Mouse (Mus musculus) midbrain, postnatal 0 days (tissue): ENCODE data around the gene Trip12. TPM values are rescaled to one million over a fixed set of nuclear protein-coding genes. Genes with fewer than 3 reads are reported as not detected.

ENCODE experiments used
- ATAC-seq: fragments of 200-750 bp; cut with Nextera tagmentation; 2 replicates; pipeline ENCODE4 v1.8.0; 2017; ENCODE audit warnings: moderate number of reproducible peaks, mild to moderate bottlenecking, moderate TSS enrichment, moderate library complexity; ENCODE audit not compliant: low FRiP score
- DNase-seq: peaks from one replicate; pipeline ENCODE4 v3.0.0-alpha.2; 2015; ENCODE audit warnings: low spot score
- H3K27ac ChIP-seq: fragments of 300-500 bp; sonication (generic); 2 replicates; pipeline ENCODE4 v1.5.1; 2014; ENCODE audit warnings: low read depth, mild to moderate bottlenecking, low read length, mixed read lengths
- H3K27me3 ChIP-seq: fragments of 300-500 bp; sonication (generic); 2 replicates; pipeline ENCODE4 v1.6.1; 2014; ENCODE audit warnings: low read length, control low read depth, mixed read lengths; ENCODE audit not compliant: insufficient read depth
- H3K36me3 ChIP-seq: fragments of 300-500 bp; sonication (generic); 2 replicates; pipeline ENCODE4 v1.6.1; 2014; ENCODE audit warnings: low read length, control low read depth, mixed read lengths; ENCODE audit not compliant: insufficient read depth
- H3K4me1 ChIP-seq: fragments of 300-500 bp; sonication (generic); 2 replicates; pipeline ENCODE4 v1.6.1; 2014; ENCODE audit warnings: mild to moderate bottlenecking, control low read depth, antibody characterized with exemption, low read length, mixed read lengths; ENCODE audit not compliant: insufficient read depth
- H3K4me2 ChIP-seq: fragments of 300-500 bp; sonication (generic); 2 replicates; pipeline ENCODE4 v1.6.1; 2014; ENCODE audit warnings: low read depth, mild to moderate bottlenecking, low read length, mixed read lengths; ENCODE audit not compliant: poor library complexity, severe bottlenecking
- H3K4me3 ChIP-seq: fragments of 300-500 bp; sonication (generic); 2 replicates; pipeline ENCODE4 v1.5.1; 2014; ENCODE audit warnings: low read depth, mild to moderate bottlenecking, low read length, moderate library complexity
- H3K9ac ChIP-seq: fragments of 300-500 bp; sonication (generic); replicated peaks from 2 replicates; pipeline ENCODE4 v1.6.1; 2014; ENCODE audit warnings: mild to moderate bottlenecking, low read length, moderate library complexity, mixed read lengths; ENCODE audit not compliant: poor library complexity, severe bottlenecking
- H3K9me3 ChIP-seq: fragments of 300-500 bp; sonication (generic); 2 replicates; pipeline ENCODE4 v1.6.1; 2016; ENCODE audit warnings: low read length, control low read depth
- CTCF ChIP-seq: IDR thresholded peaks from 2 replicates; pipeline ENCODE4 v1.5.1; 2016; ENCODE audit warnings: antibody characterized with exemption, mild to moderate bottlenecking
- WGBS: fragments of 180-500 bp; shearing (Covaris S2); extraction: QIAGEN DNeasy Blood & Tissue Kit; methylation state at CpG from one replicate; pipeline ENCODE4 v1.1.7; 2014; 5-methylcytosine and 5-hydroxymethylcytosine counted together
- polyA plus RNA-seq: library from polyadenylated mRNA; unstranded; fragments of >200 nt; fragmentation: Nextera tagmentation; extraction: Ambion mirVana; gene quantifications from 2 replicates; pipeline ENCODE4 v1.2.1, GENCODE M21; 2015
- total RNA-seq: library from RNA; depleted of rRNA; stranded (reverse); fragments of >200 nt; gene quantifications from 2 replicates; pipeline ENCODE4 v1.2.3, GENCODE M21; 2014

The Trip12 gene
- total and polyA plus RNA-seq, 2 experiments from 2014 or later, result 37.1 to 120 TPM

GRCm38 (mm10) chr1:84866231-84866630, 25.9 kb upstream of the Trip12 start:
- Histone ChIP-seq H3K4me1 (no peaks in the 10 kb centered on the region), H3K27ac (no peak overlapping the region), H3K4me3 (no peak overlapping the region), H3K36me3 (no peaks in the 10 kb centered on the region), H3K9ac (no peak overlapping the region), H3K27me3 (no peaks in the 10 kb centered on the region), H3K4me2 (no peak overlapping the region), H3K9me3 (no peaks in the 10 kb centered on the region)
- no peak for DNase-seq
- ATAC-seq, result no peak
- WGBS, result 91% methylated on average over 6 of the region's 6 CpGs
- TF ChIP-seq CTCF, result no peak

- TF ChIP-seq CTCF, result no peak
- Histone ChIP-seq H3K36me3 (no peaks in the 10 kb centered on the region), H3K27ac (no peak overlapping the region), H3K27me3 (no peaks in the 10 kb centered on the region), H3K9ac (no peak overlapping the region), H3K4me1 (no peaks in the 10 kb centered on the region), H3K9me3 (no peaks in the 10 kb centered on the region), H3K4me3 (no peak overlapping the region), H3K4me2 (no peak overlapping the region)
- DNase-seq (no peak), ATAC-seq (no peak)
- WGBS, result 81% methylated on average over 2 of the region's 2 CpGs
These were observed 24.3 kb upstream of the Trip12 start for GRCm38 (mm10) chr1:84864645-84865044.

GRCm38 (mm10) chr1:84861255-84861630, 20.9 kb upstream of the Trip12 start:
- 60% methylated on average over 1 of the region's 1 CpGs for WGBS

GRCm38 (mm10) chr1:84860360-84861254, 20.3 kb upstream of the Trip12 start:
- H3K36me3 ChIP-seq, result no peaks in the 10 kb centered on the region
- ATAC-seq, result no peak
- DNase-seq, result no peak
- no peak overlapping the region for H3K4me2 ChIP-seq
- no peak overlapping the region for H3K27ac ChIP-seq
- no peak overlapping the region for H3K4me3 ChIP-seq
- H3K4me1 ChIP-seq, result no peaks in the 10 kb centered on the region
- no peak for TF ChIP-seq CTCF
- 85% methylated on average over 10 of the region's 10 CpGs for WGBS
- no peaks in the 10 kb centered on the region for H3K27me3 ChIP-seq
- H3K9ac ChIP-seq, result no peak overlapping the region
- no peaks in the 10 kb centered on the region for H3K9me3 ChIP-seq

More at GRCm38 (mm10) chr1:84861255-84861630, 20.9 kb upstream of the Trip12 start:
- Histone ChIP-seq H3K4me1 (no peaks in the 10 kb centered on the region), H3K27me3 (no peaks in the 10 kb centered on the region), H3K4me2 (no peak overlapping the region), H3K27ac (no peak overlapping the region), H3K4me3 (no peak overlapping the region), H3K9ac (no peak overlapping the region), H3K36me3 (no peaks in the 10 kb centered on the region), H3K9me3 (no peaks in the 10 kb centered on the region)
- ATAC-seq, result no peak
- no peak for DNase-seq
- no peak for TF ChIP-seq CTCF

GRCm38 (mm10) chr1:84859597-84859996, 19.3 kb upstream of the Trip12 start:
- Histone ChIP-seq H3K27me3 (no peaks in the 10 kb centered on the region), H3K9me3 (no peaks in the 10 kb centered on the region), H3K27ac (no peak overlapping the region), H3K36me3 (no peaks in the 10 kb centered on the region), H3K4me2 (no peak overlapping the region), H3K4me1 (no peaks in the 10 kb centered on the region), H3K9ac (no peak overlapping the region), H3K4me3 (no peak overlapping the region)
- 94% methylated on average over 6 of the region's 6 CpGs for WGBS
- DNase-seq (no peak), ATAC-seq (no peak)
- TF ChIP-seq CTCF, result no peak

- Histone ChIP-seq H3K36me3 (no peaks in the 10 kb centered on the region), H3K4me1 (no peaks in the 10 kb centered on the region), H3K4me2 (no peak overlapping the region), H3K9ac (no peak overlapping the region), H3K9me3 (no peaks in the 10 kb centered on the region), H3K27me3 (no peaks in the 10 kb centered on the region), H3K4me3 (no peak overlapping the region), H3K27ac (no peak overlapping the region)
- DNase-seq (no peak), ATAC-seq (no peak)
- no peak for TF ChIP-seq CTCF
- 67% methylated on average over 2 of the region's 2 CpGs for WGBS
These were observed 15.4 kb upstream of the Trip12 start for GRCm38 (mm10) chr1:84855756-84856155.
